Mouse (Mus musculus): Measurements from ENCODE around the gene Rita1.
A peak's percentile ranks its signal among the peaks of the same experiment; 100 is the strongest.

Gene Rita1

DNA sequence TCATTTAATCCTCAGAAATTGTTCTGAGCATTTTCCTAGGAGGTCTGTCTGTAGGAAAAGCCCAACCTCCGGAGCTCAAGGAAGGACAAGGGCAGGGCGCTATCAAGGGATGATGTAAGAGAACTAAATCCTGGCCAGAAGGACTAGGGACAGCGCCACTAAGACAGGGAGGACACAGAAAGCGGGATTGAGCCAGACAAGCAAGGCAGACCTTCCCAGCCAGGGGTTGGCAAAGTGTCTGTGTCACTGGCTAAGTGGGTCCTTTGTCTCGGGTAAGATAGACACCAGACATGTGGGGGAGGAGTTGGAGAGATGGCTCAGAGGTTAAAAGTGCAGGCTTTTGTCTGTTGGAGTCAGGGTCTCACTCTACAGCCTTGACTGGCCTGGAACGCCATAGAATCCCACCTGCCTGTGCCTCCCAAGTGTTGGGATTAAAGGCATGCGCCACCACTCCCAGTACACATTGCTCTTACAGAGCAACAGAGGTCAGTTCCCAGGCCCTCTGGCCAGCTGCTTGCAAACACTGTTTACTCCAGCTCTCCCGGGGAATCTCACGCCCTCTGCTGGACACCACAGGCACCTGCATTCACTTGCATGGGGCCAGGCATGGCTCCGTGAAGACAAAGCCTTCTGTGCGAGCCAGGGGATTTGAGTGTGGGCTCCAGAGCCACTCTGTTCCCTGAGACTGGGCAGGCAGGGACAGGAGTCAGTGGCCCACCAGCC lies 11.3 kb downstream of the Rita1 start:
- DNase-seq = no peak

- DNase-seq = no peak
Observed at GRCm38 (mm10) chr5:120599625-120600024, 12.8 kb downstream of the Rita1 start.

DNA sequence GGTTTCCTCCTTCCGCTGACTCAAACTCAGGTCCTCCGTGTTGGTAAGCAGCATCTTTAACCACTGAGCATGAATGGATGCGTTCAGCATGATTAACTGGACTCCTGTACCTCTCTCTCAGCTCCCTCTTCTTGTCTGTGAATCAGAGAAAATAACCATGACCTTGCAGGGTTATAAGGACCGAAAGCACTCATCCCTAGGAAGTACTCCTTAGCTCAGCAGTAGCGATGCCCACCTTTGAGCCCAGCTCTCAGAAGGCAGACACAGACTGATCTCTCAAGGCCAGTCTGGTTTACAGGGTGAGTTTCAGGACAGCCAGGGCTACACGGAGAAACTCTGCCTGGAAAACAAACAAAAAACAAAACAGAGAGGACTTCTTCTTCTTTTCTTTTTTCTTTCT lies 17.9 kb downstream of the Rita1 start:
- no peak for DNase-seq

DNA sequence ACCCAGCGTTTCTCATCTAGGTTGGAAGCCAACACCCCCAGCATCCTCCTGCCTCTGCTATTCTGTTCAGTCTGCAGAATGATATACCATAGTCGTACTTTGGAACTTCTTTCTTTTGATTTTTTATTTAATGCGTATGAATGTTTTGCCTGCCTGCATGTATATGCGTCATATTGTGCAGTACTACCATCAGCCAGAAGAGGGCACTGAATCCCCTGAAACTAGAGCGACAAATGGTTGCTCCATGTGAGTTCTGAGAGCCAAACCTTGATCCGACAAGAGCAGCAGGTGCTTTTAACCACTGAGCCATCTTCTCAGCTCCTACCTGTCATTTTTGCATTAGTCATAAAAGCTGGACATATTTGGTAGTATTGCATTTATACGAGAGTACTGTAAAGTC lies 20.2 kb downstream of the Rita1 start:
- no peak for DNase-seq

DNA sequence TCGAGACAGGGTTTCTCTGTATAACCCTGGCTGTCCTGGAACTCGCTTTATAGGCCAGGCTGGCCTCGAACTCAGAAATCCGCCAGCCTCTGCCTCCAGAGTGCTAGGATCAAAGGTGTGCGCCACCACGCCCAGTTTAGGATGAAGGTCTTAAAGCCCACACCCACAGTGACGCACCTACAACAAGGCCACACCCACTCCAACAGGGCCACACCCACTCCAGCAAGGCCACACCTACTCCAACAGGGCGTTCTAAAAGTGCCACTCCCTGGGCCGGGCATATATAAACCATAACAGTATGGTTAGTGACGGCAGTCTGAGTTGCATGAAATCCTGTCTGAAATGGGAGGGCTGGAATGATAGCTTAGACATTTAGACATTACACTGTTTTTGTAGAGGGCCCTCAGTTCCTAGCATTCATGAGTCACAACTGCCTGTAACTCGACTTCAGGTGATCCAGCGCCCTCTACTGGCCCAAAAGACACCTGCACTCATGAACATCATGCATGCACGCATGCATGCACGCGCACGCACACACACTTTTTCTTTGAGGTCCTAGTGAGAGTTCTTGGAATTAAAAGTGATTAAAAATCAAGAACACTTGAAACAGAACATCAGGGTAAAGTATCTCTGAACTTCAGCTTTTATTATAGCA lies 21.9 kb downstream of the Rita1 start:
- DNase-seq = no peak

GRCm38 (mm10) chr5:120588569-120589094 lies 23.8 kb downstream of the Rita1 start, which contains the start of the genes Tpcn1 and Iqcd:
Tpcn1 (minus strand) TSS chr5:120588673.
Iqcd (plus strand) TSS chr5:120589016.
- peak; percentile 99 for DNase-seq

DNA sequence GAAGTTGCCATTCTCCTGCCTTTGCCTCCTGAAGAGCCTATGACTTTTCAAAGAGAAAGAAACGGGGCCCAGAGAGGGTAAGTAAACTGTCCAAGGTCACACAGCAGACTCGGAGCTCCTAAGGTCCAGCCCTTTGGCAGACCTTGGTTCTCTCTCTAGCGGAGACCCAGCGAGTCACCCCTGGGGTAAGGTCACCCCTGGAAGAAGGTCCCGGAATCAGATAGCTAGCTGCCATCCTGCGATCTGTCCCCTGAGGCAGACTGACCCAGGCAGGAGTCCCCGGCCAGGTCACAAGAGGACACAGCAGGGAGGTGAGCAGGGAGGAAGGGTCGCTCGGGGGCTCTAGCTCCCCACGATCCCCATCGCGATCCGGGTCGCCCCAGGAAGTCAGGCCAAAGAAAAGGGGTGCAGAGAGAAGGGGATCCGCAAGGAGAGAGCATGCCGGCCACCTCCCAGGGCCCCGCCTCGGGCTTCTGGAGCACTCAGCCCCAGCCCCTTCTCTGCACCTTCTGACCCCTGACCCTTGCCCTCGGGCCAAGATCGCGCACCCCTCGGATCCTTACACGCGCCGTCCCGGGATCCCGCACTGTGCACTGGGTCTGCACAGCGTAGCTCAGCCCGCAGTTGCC lies 24.3 kb downstream of the Rita1 start:
- no peak for DNase-seq

GRCm38 (mm10) chr5:120587616-120587926 lies 24.8 kb downstream of the Rita1 start:
- DNase-seq = peak; percentile 59 to 74

GRCm38 (mm10) chr5:120586741-120587615 lies 25.4 kb downstream of the Rita1 start:
- no peak for DNase-seq

DNA sequence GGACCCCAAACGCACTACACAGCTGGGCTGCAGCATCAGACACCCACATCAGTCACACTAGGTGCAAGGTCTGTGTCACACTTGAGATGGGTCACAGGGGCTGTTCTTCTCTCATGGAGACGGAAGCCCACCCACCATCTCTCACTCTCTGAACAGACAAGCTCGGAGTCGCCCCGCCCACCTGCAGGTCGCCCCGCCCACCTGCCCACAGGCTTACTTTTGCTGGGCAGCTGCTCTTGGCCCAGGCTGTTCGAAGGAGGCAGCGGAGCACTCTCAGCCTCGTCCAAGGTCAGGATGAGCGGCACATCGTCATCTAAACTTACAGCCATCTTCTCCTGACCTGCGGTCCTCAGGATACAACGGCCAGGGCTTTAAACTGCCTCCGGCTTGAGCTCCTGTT lies 27.4 kb downstream of the Rita1 start:
- no peak for DNase-seq

DNA sequence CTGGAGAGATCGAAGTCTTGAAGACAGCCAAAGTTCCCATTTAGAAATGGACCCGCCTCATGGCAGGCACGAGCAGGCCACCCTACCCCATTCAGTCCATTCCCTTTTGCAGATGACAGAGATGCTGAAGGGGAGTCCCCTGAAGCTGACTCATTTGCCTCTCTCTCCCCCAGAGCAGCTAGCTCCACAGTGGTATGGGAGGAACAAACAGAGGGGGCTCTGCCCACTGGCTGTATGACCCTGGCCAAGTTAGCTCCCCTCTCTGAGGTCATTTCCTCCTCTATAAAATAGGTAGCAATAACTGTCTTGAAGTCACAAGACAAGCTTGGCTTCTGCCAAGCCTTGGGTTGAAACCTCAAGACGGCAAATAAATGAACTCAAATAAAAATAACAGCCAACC lies 28.9 kb downstream of the Rita1 start:
- no peak for DNase-seq

DNA sequence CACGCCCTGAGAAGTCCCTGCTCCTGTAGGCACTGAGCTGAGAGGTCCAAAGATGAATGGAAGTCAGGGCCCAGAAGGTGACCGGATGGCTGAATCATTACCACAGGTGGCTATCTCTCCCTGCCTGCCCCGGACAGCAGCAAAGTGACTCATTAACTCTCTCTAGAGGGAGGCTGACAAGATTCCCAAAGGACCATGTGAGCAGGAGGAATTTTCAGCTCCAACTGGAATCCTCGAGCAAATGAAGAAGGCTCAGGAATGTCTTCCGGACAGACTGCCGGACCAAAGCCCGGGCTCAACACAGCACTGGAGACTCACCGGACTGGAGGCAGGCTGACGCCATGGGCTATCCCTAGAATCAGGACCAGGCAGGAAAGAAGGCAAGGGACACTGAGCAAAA lies 30.4 kb downstream of the Rita1 start:
- no peak for DNase-seq

GRCm38 (mm10) chr5:120579898-120580626 lies 32.3 kb downstream of the Rita1 start:
- no peak for DNase-seq

DNA sequence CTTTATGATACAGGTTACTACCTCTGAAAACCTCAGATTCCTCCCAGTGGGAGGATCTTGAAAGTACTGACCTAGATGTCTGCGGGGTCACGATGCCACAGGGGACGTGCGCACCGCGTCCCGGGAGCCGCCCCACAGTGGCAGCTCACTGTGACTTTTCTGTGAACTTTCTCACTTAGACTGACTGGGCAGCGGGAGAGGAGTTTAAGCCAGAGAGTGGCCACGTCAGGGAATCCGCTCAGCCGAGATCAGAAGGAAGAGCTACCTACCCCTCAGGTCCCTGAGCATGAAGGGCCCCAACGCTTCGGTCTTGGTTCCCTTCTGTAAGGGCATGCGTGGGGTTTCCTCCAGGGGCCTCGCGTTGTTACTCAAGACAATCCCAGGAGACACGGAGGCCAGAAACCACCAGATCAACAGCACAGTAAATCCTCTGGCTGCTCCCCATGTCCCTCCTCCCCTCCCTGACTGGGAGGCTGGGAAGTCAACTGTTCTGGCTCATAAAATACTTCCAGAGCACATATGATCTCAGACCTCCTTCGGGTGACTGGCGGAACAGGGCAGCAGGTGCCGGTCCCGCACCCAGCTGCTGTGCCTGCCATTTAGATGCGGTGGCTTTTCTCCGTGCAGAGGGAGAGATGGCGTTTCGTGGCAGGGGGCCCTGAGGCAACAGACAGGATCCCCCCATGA lies 33.0 kb downstream of the Rita1 start:
- no peak for DNase-seq

DNA sequence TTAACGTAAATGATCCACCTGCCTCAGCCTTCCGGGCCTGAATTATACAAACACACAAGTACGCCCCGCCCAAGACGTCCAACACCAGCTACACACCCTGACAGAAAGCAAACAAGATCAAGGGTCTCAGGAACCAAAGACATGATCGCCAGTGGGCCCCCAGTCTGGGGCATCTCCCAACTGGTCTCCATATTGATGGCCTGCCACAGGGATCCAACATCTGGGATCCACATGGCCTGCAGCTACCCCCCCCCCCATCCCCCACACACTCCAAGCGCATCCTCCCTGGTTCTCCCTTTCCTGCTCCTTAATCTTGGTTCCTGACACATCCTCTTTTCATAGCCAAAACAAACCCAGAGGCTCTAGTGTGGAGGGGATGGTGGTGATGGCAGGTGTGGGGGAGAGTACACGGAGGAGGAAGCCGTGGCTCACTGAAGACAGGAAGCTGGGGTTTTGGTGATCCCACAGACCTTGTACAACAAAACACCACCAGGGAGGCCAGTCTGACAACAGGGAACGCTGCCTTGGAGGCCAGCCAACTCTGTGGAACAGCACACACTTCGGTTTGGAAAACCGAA lies 33.8 kb downstream of the Rita1 start:
- peak; percentile 59 to 62 for DNase-seq

GRCm38 (mm10) chr5:120577935-120578441 lies 34.4 kb downstream of the Rita1 start:
- no peak for DNase-seq

DNA sequence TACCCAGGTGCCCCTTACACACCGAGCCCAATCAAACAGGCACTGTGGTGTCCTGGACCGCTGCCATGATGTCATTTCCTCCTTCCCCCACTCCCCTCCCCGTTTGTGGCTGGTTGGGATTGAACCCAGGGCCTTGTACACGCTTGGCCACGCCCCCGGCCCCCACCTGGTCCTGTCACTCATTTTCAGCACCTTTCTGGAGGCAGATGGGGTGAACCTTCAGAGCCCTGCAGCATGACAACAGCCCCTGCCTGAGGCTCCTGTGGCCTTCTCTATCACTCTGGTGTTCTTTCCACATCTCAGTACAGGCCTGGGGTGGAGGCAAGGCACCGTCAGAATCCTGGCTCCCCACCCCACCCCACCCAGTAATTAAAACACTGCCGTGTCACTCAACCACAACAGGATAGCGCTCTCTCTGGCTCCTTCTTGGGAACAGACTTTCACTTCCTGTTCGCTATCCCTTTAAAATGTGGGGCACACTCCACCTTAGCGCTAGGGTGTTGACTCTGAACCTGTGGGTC lies 35.5 kb downstream of the Rita1 start:
- no peak for DNase-seq

GRCm38 (mm10) chr5:120574469-120575063 lies 37.8 kb downstream of the Rita1 start:
- no peak for DNase-seq

DNA sequence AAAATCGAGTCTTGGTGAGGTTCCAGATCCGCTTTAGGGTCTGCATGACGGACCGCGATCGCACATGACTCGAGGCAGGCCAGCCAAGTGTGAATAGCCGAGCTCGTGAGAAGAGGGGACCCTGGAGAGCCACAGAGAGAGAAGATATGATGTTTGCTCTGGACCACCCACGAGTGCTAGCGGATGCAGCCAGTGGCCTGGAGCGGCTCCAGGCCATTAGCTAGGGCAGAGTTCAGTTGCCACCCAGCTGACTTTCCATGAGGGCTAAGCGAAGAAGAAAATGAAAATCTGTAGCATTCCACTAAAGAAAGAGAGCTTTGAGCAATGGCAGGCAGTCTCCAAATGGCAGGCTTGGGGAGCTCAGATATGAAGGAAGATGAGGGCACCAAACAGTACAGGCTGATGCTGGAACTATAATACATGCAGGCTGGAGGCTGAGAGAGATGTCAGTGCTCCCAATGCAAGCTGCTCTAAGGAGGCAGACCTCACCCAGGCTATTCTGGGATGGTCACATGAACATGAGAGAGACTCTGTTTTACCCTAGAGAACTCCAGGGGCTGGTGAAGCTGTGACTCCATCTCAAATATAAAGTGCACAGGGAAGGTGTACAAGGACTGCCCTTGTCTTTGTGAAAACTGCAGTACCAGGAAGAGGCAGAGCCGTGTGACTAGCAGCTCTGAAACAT lies 41.2 kb downstream of the Rita1 start:
- DNase-seq = no peak
